Mouse (Mus musculus) C2C12 (cell line): ENCODE results near the gene Aldh3b1. TPM values are rescaled to one million over a fixed set of nuclear protein-coding genes. Genes with fewer than 3 reads are reported as not detected.

ENCODE experiments used
- H3K27me3 ChIP-seq: one replicate; pipeline ENCODE4 v1.6.1; 2011; ENCODE audit not compliant: control insufficient read depth, insufficient read depth, insufficient read length
- H3K36me3 ChIP-seq: one replicate; pipeline ENCODE4 v1.6.1; 2011; ENCODE audit not compliant: control insufficient read depth, insufficient read depth
- H3K4me3 ChIP-seq: one replicate; pipeline ENCODE4 v1.5.1; 2011; ENCODE audit warnings: mild to moderate bottlenecking, control low read depth; ENCODE audit not compliant: poor library complexity, insufficient read depth, severe bottlenecking
- H3K79me2 ChIP-seq: one replicate; pipeline ENCODE4 v1.6.1; 2011; ENCODE audit not compliant: control insufficient read depth, insufficient read depth
- H3K79me3 ChIP-seq: one replicate; pipeline ENCODE4 v1.6.1; 2011; ENCODE audit warnings: low read depth, control low read depth
- H3ac ChIP-seq: one replicate; pipeline ENCODE3; 2011; ENCODE audit warnings: low read depth; ENCODE audit not compliant: control insufficient read depth, insufficient read length
- CEBPB ChIP-seq: IDR thresholded peaks from one replicate; pipeline ENCODE4 v1.6.1; 2011; ENCODE audit warnings: low read depth, mild to moderate bottlenecking, control low read depth, moderate library complexity
- CTCF ChIP-seq: IDR thresholded peaks from one replicate; pipeline ENCODE4 v1.5.1; 2011; ENCODE audit not compliant: control insufficient read depth, insufficient read depth, insufficient read length
- FOSL1 ChIP-seq: IDR thresholded peaks from one replicate; pipeline ENCODE4 v1.8.0; 2011; ENCODE audit warnings: mild to moderate bottlenecking, low read length; ENCODE audit not compliant: poor library complexity, insufficient read depth, severe bottlenecking
- MAX ChIP-seq: IDR thresholded peaks from one replicate; pipeline ENCODE4 v1.6.1; 2011; ENCODE audit warnings: mild to moderate bottlenecking, control low read depth
- MYOD1 ChIP-seq: IDR thresholded peaks from one replicate; pipeline ENCODE4 v1.6.1; 2011; ENCODE audit warnings: low read depth; ENCODE audit not compliant: control insufficient read depth, insufficient read length
- MYOG ChIP-seq: IDR thresholded peaks from one replicate; pipeline ENCODE4 v1.6.1; 2011; ENCODE audit not compliant: control insufficient read depth, insufficient read length; ENCODE audit errors: extremely low read depth
- USF1 ChIP-seq: IDR thresholded peaks from one replicate; pipeline ENCODE4 v1.6.1; 2011; ENCODE audit warnings: low read depth, mild to moderate bottlenecking, control low read depth, moderate library complexity
- polyA plus RNA-seq: library from polyadenylated mRNA; unstranded; fragments of >200 nt; fragmentation: generic; extraction: Trizol; gene quantifications from one replicate; pipeline ENCODE4 v1.2.1, GENCODE M21; 2012; ENCODE audit warnings: missing spikeins

Aldh3b1 gene
- polyA plus RNA-seq, 1 experiment = 6.9 TPM

DNA sequence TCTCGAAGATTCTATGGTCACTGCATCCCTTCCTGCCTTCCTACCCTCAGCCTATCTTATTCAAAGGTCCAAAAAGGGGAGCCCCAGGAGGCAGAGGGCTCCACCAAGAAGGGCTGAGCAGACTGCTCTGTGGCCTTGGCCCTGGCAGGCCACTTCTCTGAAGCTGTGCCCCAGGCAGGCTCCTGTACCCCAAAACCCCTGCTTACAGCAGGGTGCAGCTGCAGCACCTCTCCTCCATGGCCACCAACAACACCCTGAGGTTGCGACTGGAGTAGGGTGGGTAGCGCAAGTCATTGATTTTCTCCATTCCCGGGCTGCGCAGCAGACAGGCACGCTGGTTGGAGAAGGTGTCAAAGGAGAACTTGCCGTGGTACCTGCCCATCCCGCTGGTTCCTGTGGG, 15.9 kb downstream of the Aldh3b1 start:
- Histone ChIP-seq H3K27me3 (no peaks in the 10 kb centered on the region), H3K79me3 (peaks cover 5% of the 10 kb centered on the region), H3ac (peak overlapping the region; percentile 92), H3K4me3 (peak overlapping the region; percentile 61), H3K36me3 (peaks cover 17% of the 10 kb centered on the region), H3K79me2 (peaks cover 26% of the 10 kb centered on the region)
- no peak for TF ChIP-seq CEBPB

DNA sequence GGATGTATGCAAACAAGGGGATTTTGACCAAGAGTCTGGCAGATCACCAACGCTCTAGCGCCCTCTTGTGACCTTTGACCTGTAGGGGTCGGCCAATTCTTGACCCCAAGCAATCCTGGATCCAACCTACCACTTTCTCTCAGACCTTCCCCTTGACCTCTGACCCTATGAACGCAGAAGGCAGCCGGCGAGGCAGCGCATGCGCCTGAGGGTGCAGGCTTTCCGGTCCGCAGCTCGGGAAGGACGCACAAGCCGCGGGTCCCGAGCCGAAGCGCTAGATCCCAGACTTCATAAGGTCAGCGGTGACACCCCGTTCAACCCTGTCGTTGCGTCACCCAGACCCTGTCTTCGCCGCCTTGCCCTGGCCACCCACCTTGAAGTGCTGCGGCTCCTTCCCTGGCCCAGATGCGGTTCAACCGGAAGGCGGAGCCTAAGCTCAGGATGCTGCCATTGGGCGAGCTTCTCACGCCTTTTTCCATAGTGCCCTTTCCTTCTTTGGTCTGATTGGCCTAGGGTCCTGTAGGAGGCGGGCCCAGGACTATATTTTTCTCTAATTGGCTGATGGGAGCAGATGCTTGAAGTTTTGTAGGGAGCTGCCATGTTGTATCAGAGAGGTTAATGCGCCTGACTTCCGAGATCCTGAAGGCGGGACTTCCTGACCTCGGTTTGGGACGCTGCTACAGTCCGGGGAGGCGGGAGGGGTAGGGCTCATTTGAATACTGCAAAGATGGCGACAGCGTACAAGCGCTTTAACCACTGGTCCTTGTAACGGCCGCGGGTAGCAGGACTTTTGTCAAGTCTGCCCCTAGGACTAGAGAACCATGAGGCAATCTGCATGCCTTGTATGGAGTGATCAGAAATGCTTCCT, 17.0 kb downstream of the Aldh3b1 start, which contains the start of gene Ndufs8:
Gene Ndufs8, minus strand, starts transcription at position 438 of the 868 bp plus-strand sequence.
- H3K79me2 ChIP-seq = peaks cover 26% of the 10 kb centered on the region
- peak within 1 kb of the TSS; percentile 61 for H3K4me3 ChIP-seq
- peak within 1 kb of the TSS; percentile 92 for H3ac ChIP-seq
- no peaks in the 10 kb centered on the region for H3K27me3 ChIP-seq
- H3K79me3 ChIP-seq = peaks cover 5% of the 10 kb centered on the region
- peaks cover 28% of the 10 kb centered on the region for H3K36me3 ChIP-seq
- TF ChIP-seq CEBPB (no peak), MYOG (no peak), CTCF (no peak), USF1 (no peak), MYOD1 (no peak), FOSL1 (no peak), MAX (no peak)

DNA sequence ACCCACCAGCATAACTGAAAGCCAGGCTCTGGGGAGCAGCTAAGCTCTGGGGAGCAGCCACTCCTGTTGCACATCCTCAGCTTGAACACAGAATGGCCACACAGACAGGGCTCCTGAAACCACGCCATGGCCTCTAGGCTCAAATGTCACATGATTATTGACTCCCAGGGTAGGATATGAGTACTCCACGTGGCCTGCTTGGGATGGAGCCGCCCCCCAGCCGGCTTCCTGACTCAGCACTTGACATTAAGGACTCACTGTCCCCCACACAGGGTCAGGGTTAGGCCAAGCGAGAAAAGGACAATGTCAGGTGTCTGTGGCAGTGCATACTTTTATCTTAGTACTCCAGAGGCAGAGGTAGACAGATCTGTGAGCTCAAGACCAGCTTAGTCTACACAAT, 19.4 kb downstream of the Aldh3b1 start:
- Histone ChIP-seq H3K79me3 (peaks cover 20% of the 10 kb centered on the region), H3ac (no peak overlapping the region), H3K27me3 (no peaks in the 10 kb centered on the region), H3K79me2 (peaks cover 44% of the 10 kb centered on the region), H3K36me3 (peaks cover 29% of the 10 kb centered on the region), H3K4me3 (no peak overlapping the region)
- TF ChIP-seq MYOD1 = no peak
- no peak for TF ChIP-seq MAX
- no peak for TF ChIP-seq MYOG
- no peak for TF ChIP-seq CEBPB
- TF ChIP-seq USF1 = no peak
- no peak for TF ChIP-seq FOSL1
- no peak for TF ChIP-seq CTCF

GRCm38 (mm10) chr19:3907876-3908660, 21.5 kb downstream of the Aldh3b1 start:
- Histone ChIP-seq H3K4me3 (no peak overlapping the region), H3K36me3 (peaks cover 34% of the 10 kb centered on the region), H3K79me3 (peaks cover 22% of the 10 kb centered on the region), H3K79me2 (peaks cover 54% of the 10 kb centered on the region), H3K27me3 (no peaks in the 10 kb centered on the region), H3ac (no peak overlapping the region)
- no peak for TF ChIP-seq CEBPB
- TF ChIP-seq FOSL1 = no peak
- TF ChIP-seq USF1 = no peak
- TF ChIP-seq CTCF = no peak
- TF ChIP-seq MYOD1 = no peak
- TF ChIP-seq MAX = no peak
- TF ChIP-seq MYOG = no peak

DNA sequence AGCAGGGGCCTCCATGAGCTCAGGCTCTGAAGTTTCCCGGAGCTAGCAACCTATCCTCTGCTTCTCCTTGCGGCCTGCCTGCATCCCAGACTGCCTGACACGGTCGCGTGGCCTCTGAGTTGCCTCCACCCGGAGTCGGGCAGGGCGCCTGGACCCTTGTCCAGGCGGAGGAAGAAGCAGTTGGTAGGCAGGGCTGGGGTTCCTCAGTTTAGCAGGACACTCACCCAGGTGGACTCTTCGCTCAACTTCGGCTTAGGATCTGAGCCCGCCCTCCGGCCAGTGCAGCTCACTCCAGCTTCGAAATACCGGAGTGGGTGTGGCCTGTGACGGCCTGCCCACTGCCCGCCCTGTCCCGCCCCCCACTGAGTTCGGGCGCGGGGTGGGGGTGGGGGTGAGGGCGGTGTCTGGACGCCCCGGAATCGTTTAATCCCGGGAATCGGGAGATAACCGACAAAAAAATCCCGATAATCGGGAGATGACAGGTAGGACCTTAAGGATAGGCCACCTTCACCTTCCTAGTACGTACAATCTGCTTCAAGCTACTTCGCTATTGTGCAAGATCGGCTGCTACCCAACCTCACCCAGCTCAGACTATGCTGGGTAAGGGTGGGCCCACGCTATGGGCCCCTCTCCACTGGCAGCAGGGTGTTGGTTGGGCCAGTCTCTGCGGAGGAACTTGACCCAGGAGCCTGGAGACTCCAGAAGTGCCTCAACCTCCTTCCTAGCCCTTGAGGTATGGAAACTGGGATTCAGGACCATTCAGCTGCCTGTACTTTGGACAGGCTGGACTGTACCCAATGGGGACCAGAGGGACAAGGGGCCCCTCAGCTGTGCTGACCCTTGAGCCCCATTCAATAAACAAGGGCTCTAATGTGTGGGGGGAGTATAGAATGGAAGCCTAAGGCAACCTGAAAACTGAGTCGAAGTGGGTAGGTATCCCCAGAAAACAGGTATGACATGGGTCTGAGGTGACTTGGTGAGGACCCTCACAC, 22.5 kb downstream of the Aldh3b1 start, which contains the start of gene Tcirg1:
Gene Tcirg1, minus strand, starts transcription at position 339 of the 992 bp plus-strand sequence.
- Histone ChIP-seq H3K36me3 (peaks cover 44% of the 10 kb centered on the region), H3K79me3 (peaks cover 27% of the 10 kb centered on the region), H3K27me3 (no peaks in the 10 kb centered on the region), H3K79me2 (peaks cover 60% of the 10 kb centered on the region), H3K4me3 (peak within 1 kb of the TSS; percentile 86), H3ac (peak within 1 kb of the TSS; percentile 64)
- TF ChIP-seq MYOG (no peak), MAX (no peak), CTCF (no peak), CEBPB (peak; percentile 63), FOSL1 (no peak)
